Mouse (Mus musculus): ENCODE results near the gene Gm10770. TPM values are rescaled to one million over a fixed set of nuclear protein-coding genes. Genes with fewer than 3 reads are reported as not detected.

Gm10770 gene
- polyA plus RNA-seq, 1 experiment from 2014 or later = not detected

Other genes with a start within 250 kb of the Gm10770 start
- 6.0 and 6.2 TPM in 2 replicates for gene Zfp120, start 43.0 kb downstream of the Gm10770 start, polyA plus RNA-seq (2016; fragmentation: Nextera tagmentation; extraction: Ambion mirVana)
- gene Gm14139, start 2.1 kb upstream of the Gm10770 start, polyA plus RNA-seq (2016; fragmentation: Nextera tagmentation; extraction: Ambion mirVana) = not detected in 2 replicates
- 13.6 TPM in 2 replicates for gene Zfp937, start 38.4 kb upstream of the Gm10770 start, polyA plus RNA-seq (2016; fragmentation: Nextera tagmentation; extraction: Ambion mirVana)
- gene Gm21994, start 75.9 kb upstream of the Gm10770 start, polyA plus RNA-seq (2016; fragmentation: Nextera tagmentation; extraction: Ambion mirVana) = 6.4 and 6.8 TPM in 2 replicates
- 0.09 TPM in 1 of 2 replicates, not detected in the other for gene Gm14124, start 77.8 kb upstream of the Gm10770 start, polyA plus RNA-seq (2016; fragmentation: Nextera tagmentation; extraction: Ambion mirVana)
- gene Gm10130, start 144.0 kb upstream of the Gm10770 start, polyA plus RNA-seq (2016; fragmentation: Nextera tagmentation; extraction: Ambion mirVana) = 3.8 and 4.0 TPM in 2 replicates
- 9.4 and 12.1 TPM in 2 replicates for gene 3300002I08Rik, start 183.1 kb upstream of the Gm10770 start, polyA plus RNA-seq (2016; fragmentation: Nextera tagmentation; extraction: Ambion mirVana)